Mouse (Mus musculus): ENCODE results near the gene Lepr.
"Not testable (repeated sequence)": the region's sequence is repeated elsewhere in the genome, so short reads cannot be mapped to it uniquely, and the experiment has no call there.

Lepr gene

DNA sequence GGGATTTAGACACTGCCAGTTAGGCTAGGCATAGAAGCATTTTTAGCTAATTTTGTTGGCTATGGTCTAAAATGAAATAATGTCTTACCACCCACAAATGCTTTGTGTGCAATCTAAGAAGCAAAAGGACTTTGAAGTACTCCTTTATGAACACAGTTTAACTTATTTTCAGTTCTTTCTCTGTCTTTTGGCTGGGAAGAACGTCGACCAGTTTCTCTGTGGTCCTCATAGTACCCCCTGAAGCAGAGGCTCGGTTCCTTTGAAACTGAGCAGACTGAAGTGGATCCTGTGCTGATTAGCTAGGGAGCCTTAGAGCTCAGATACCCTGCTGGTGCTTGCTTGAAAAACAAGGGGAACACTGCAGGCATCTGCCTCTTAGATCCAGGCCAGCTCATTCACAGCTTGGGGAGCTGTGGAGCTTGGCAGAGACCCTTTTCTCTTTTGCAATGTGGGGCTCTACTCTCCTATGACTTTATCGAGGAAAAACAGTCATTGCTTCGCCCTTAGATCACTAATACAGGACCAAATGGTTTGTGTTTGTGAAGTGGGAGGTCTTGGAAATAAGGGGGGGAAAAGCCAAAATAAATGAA is 1.9 kb downstream of the Lepr start:
- no peak for DNase-seq

- no peak for DNase-seq
Measured at GRCm38 (mm10) chr4:101721705-101722104, 4.5 kb downstream of the Lepr start.

DNA sequence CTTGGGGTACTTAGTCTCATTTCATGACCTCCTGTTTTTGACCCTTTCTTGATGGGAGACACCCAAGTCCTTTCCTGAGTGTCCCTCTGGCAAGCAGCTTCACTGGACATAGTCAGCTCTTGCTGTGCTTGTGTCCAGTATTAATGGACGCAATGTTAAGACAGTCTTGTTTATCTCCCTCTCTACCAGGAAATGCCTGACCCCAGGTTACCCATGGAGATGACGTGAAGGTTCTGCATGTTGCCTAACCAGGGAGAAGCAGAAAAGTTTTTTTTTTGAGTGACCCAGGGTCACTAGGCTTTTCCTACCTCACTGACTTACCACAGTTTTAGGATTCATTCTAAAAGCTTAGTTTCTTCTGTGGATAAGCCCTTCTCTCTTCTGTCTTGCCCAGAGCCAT is 24.8 kb downstream of the Lepr start:
- no peak for DNase-seq

DNA sequence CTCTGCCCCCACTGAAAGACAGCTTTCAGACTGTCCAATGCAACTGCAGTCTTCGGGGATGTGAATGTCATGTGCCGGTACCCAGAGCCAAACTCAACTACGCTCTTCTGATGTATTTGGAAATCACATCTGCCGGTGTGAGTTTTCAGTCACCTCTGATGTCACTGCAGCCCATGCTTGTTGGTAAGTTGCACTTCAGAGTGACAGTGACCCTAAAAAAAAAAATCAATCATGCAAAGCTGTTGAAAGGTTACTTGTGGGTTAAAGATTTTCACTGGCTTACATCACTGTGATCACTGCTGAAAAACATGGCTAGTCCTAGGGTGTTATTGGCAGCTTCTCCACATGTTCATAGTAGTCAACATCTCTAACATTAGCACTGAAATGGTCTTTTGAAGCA is 28.3 kb downstream of the Lepr start:
- no peak for DNase-seq

GRCm38 (mm10) chr4:101760490-101760889 is 43.3 kb downstream of the Lepr start:
- DNase-seq: no peak

GRCm38 (mm10) chr4:101843923-101844322 is 126.7 kb downstream of the Lepr start, which contains the start of gene B020004J07Rik:
Gene B020004J07Rik (minus strand): TSS chr4:101844023.
- not testable (repeated sequence) for DNase-seq

DNA sequence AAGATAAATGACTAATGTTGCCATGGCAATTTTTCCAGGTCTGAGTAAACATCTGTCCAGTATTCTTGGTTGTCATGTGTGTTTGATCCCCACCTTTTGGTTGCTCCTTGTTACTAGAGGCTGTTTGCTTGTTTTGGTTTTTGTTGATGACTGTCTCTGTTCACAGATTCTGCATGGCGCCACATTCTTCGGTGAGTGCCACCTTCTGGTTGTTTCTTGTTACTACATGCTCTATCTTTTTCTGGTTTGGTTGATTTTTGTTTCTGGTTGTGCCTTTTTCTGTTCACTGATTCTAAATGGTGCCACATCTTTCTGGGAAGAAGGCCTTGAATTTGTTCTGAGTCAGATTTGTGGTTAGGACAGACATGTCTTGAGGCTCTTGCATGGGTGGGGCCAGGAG is 133.7 kb downstream of the Lepr start:
- DNase-seq: no peak

- DNase-seq: no peak
Measured at GRCm38 (mm10) chr4:101860873-101861272, 143.7 kb downstream of the Lepr start.

DNA sequence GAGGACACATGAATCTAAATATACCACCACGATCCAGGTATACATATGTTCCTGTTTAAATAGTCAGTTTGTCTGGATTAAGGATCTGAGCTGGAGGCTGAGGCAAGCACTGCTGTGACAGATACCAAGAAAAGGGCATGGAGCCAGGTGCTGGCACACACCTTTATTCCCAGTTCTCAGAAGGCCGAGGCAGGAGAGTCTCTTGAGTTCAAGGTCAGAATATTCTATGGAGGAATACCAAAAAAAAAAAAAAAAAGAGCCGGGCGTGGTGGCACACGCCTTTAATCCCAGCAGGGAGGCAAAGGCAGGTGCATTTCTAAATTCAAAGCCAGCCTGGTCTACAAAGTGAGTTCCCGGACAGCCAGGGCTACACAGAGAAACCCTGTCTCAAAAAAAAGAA is 145.1 kb downstream of the Lepr start:
- DNase-seq: no peak
